Mouse (Mus musculus): ENCODE measurements around the gene Cyp2u1. TPM values are rescaled to one million over a fixed set of nuclear protein-coding genes. Genes with fewer than 3 reads are reported as not detected.

The Cyp2u1 gene
- polyA plus RNA-seq, 1 experiment from 2014 or later: 1.5 TPM

DNA sequence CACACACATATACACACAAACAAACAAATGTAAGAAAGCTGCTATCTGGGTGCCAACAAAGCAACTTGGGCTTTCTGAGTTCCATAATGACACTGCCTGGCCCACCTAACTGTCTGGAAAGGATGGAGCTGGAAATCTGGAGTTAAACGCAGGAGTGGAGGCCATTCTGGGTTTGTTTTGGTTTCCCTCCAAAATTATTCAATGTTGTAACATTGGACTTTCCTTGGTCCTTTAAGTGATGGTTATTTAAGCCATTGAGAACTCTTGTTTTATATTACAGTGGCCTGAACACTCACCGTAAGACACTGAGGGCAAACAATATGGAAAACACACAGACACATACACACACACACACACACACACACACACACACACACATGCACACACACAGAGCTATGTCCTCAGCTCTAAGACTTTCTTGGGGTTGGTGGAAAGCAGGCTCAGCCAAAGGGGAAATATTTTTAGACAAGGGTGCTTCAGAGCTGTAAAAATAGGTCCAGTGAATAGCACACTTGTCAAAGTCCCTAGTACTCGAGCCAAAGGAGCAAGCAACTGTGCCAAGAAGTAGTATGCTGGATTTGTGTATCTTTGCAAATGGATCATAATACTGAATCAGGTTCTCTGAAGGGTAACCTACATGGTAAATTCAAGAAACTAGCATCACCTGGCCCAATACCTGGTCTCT, 36.5 kb downstream of the Cyp2u1 start:
- Histone ChIP-seq H3K27me3 (replicated peaks; ENCODE audit: low read depth, poor library complexity, severe bottlenecking) (no peaks in the 10 kb centered on the region), H3K9me3 (no peaks in the 10 kb centered on the region), H3K4me3 (no peak overlapping the region), H3K4me1 (peaks cover 27% of the 10 kb centered on the region), H3K36me3 (replicated peaks) (peaks cover 42% of the 10 kb centered on the region), H3K27ac (replicated peaks) (no peak overlapping the region)
- DNase-seq (ENCODE audit: low spot score): no peak
- 98% methylated on average over 3 of the region's 3 CpGs for WGBS

DNA sequence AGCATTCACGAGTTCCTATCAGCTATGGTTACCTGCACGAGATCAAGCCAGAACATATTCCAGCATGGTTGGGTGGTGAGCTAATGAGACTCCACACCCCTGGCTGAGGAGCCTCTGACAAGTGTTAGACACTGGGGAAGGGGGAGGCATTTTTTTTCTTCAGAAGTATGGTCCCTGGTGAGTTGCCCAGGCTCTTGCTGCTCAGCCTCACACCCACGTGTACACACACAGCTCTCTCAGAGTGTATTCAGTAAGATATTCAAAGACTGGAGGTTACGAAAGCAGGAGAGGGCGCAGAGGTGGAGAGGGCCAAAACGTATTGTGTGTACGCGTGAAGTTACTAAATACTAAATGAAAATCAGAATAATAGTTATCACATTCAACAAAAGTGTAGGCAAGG, 37.5 kb downstream of the Cyp2u1 start:
- Histone ChIP-seq H3K4me3 (no peak overlapping the region), H3K27ac (replicated peaks) (no peak overlapping the region), H3K9me3 (peaks cover 6% of the 10 kb centered on the region; the same call in 1 of the 2 replicates), H3K4me1 (peaks cover 18% of the 10 kb centered on the region), H3K27me3 (replicated peaks; ENCODE audit: low read depth, poor library complexity, severe bottlenecking) (no peaks in the 10 kb centered on the region), H3K36me3 (replicated peaks) (peaks cover 52% of the 10 kb centered on the region)
- 93% methylated on average over 8 of the region's 8 CpGs for WGBS
- DNase-seq (ENCODE audit: low spot score): no peak

DNA sequence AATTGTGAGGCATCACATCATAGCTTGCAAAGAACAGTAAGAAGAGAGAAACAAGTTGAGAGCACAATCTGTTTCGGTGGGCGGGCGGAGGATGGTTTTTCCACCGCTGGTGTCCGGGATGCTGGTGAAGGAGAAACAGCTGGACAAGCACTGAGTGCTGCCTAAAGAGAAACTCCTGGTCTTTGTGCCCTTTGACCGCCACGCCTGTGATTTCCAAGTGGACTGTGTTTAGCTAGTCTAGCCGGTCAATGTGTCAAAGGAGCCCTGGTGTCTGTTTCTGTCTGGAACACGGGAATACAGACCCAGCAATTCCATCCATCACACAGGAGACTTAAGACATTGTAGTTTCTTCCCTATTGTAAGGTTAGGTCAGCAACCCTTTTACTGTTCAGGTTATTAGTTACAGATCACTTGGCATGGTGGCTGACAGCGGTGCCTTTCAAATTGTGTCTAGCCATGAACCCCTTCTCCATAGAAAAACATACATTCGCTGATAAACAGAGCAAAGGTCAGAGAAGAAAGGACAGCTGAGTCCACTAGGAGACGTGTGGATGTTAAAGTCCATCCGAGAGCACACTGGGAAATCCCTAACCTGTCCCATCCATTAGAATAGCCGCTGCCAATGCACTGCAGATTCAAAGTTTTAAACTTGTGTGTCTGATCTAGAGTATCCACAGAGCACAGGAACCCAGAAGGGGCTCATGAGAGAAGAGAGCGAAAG, 39.1 kb downstream of the Cyp2u1 start:
- Histone ChIP-seq H3K4me1 (peaks cover 7% of the 10 kb centered on the region; the same call in 1 of the 2 replicates), H3K27me3 (replicated peaks; ENCODE audit: low read depth, poor library complexity, severe bottlenecking) (no peaks in the 10 kb centered on the region), H3K36me3 (replicated peaks) (peaks cover 54% of the 10 kb centered on the region), H3K9me3 (peaks cover 6% of the 10 kb centered on the region; the same call in 1 of the 2 replicates), H3K4me3 (no peak overlapping the region), H3K27ac (replicated peaks) (no peak overlapping the region)
- 74% methylated on average over 15 of the region's 15 CpGs for WGBS
- DNase-seq (ENCODE audit: low spot score): no peak

DNA sequence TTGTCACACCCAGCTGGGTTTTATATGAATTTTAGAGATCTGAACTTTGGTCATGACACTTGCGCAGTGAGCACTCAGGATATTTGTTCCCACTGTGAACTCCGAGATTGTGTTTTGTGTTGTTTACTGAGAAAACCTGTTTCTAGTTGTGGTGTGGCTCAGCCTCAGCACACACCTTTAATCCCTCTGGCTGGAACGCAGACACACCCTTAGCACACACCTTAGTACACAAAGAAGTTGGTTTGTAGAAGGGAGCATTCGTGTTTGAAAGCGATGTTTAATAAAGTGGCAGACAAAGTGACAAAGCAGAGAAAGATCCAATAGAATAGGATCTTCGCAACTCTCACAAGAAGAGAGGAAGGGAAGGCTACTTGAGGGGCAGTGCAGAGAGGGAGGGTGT, 42.6 kb downstream of the Cyp2u1 start:
- DNase-seq (ENCODE audit: low spot score): no peak
- Histone ChIP-seq H3K36me3 (replicated peaks) (peaks cover 59% of the 10 kb centered on the region), H3K4me1 (peaks cover 7% of the 10 kb centered on the region; the same call in 1 of the 2 replicates), H3K9me3 (peaks cover 6% of the 10 kb centered on the region; the same call in 1 of the 2 replicates), H3K27ac (replicated peaks) (no peak overlapping the region), H3K27me3 (replicated peaks; ENCODE audit: low read depth, poor library complexity, severe bottlenecking) (no peaks in the 10 kb centered on the region), H3K4me3 (no peak overlapping the region)
- 98% methylated on average over 6 of the region's 6 CpGs for WGBS

DNA sequence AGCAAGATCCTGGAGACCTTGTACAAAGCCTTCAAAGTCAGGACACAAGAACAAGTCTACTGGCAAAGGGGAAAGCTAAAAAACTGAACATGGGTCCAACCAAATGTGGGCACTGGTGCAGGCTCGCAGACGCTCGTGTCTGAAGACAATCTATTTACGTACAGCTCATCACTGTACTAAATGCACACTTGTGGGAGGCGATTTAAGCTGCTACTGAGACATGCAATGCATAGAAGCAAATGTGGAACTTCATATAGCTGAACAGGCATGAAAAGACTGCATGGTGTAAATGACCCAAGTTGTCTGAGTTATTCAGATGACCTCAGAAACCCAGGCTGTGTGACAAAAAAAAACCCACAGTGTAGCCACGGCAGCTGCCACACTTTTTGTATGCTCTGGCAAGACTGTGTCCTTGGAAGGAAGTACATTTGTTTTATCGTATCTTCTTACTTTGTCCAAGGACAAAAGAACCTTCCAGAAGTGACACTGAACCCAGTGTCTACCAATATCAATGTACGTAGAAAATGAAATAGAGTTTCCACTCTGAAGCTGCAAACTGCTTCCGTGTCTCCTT, 43.5 kb downstream of the Cyp2u1 start:
- peaks cover 58% of the 10 kb centered on the region for H3K36me3 ChIP-seq (replicated peaks)
- H3K4me3 ChIP-seq: no peak overlapping the region
- H3K4me1 ChIP-seq: peaks cover 7% of the 10 kb centered on the region; the same call in 1 of the 2 replicates
- H3K9me3 ChIP-seq: peaks cover 6% of the 10 kb centered on the region; the same call in 1 of the 2 replicates
- H3K27me3 ChIP-seq (replicated peaks; ENCODE audit: low read depth, poor library complexity, severe bottlenecking): no peaks in the 10 kb centered on the region
- H3K27ac ChIP-seq (replicated peaks): no peak overlapping the region
- no peak for DNase-seq (ENCODE audit: low spot score)
- WGBS: 96% methylated on average over 9 of the region's 9 CpGs

DNA sequence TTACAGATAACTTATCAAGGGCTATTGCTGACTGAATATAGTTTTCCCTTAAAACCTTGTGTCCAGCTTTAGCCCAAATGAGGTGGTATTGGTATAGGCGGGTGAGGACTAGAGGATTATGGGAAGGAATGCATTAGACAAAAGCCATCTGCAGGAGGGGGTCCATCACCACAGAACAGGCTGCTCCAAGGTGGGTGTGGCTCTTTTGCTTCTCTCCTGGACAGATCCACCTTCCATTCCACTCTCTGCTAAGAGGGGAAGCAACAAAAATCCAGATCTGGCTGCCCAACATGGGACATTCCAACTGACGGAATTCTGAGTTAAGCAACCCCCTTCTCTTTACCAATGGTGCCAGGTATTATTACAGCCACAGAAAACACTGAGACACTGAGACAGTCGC, 44.1 kb downstream of the Cyp2u1 start:
- no peak overlapping the region for H3K4me3 ChIP-seq
- H3K27ac ChIP-seq (replicated peaks): no peak overlapping the region
- H3K9me3 ChIP-seq: peaks cover 6% of the 10 kb centered on the region; the same call in 1 of the 2 replicates
- WGBS: 90% methylated on average over 3 of the region's 3 CpGs
- no peaks in the 10 kb centered on the region for H3K27me3 ChIP-seq (replicated peaks; ENCODE audit: low read depth, poor library complexity, severe bottlenecking)
- H3K36me3 ChIP-seq (replicated peaks): peaks cover 59% of the 10 kb centered on the region
- H3K4me1 ChIP-seq: peaks cover 2% of the 10 kb centered on the region; the same call in 1 of the 2 replicates
- no peak for DNase-seq (ENCODE audit: low spot score)

DNA sequence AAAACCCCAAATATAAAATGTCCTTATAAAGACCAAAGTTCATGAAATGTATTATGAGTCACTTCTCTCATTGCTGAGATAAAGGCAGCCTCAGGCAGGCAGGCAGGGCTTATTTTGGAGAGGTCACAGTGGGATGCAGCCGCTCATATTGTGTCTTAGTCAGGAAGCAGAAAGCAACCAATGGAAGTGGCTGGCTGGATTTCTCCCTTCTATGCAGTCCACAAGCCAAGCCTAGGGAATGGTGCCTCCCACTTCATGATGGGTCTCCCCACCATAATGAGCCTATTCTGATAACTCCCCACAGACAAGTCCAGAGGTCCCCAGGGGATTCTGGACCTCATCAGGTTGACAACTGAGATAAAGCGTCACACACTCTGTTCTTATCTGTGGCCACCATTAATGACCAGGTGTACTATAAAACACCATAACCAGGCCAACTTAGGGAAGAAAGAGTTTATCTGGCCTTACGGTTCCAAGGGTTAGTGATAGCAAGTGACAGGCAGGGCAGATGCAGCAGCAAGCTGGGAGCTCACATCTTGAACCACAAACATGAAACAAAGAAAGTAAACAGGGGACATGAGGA, 47.5 kb downstream of the Cyp2u1 start:
- peaks cover 30% of the 10 kb centered on the region for H3K36me3 ChIP-seq (replicated peaks)
- no peak overlapping the region for H3K4me3 ChIP-seq
- DNase-seq (ENCODE audit: low spot score): no peak
- no peak overlapping the region for H3K27ac ChIP-seq (replicated peaks)
- no peaks in the 10 kb centered on the region for H3K9me3 ChIP-seq
- 93% methylated on average over 3 of the region's 3 CpGs for WGBS
- no peaks in the 10 kb centered on the region for H3K4me1 ChIP-seq
- H3K27me3 ChIP-seq (replicated peaks; ENCODE audit: low read depth, poor library complexity, severe bottlenecking): no peaks in the 10 kb centered on the region

DNA sequence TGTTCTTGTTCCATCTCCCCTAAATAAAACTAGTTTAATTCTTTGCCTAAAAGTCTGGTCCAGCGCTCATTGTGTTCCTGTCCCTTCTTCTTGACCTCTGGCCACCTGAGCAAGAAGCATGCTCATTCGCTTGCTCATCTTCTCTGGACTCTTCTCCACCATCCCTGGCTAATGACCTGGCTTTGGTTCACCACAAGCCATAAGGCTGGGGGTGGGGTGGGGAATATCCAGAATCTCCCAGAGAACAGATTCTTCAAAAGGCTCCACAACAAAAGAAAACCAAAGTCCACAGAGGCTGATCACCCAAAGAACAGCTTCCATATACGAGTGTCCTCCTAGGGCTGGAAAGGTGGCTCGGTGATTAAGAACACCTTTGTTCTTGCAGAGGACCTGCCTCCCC, 48.0 kb downstream of the Cyp2u1 start:
- Histone ChIP-seq H3K4me3 (no peak overlapping the region), H3K27ac (replicated peaks) (no peak overlapping the region), H3K4me1 (no peaks in the 10 kb centered on the region), H3K27me3 (replicated peaks; ENCODE audit: low read depth, poor library complexity, severe bottlenecking) (no peaks in the 10 kb centered on the region), H3K36me3 (replicated peaks) (peaks cover 28% of the 10 kb centered on the region), H3K9me3 (no peaks in the 10 kb centered on the region)
- WGBS: 95% methylated on average over 4 of the region's 4 CpGs
- no peak for DNase-seq (ENCODE audit: low spot score)

DNA sequence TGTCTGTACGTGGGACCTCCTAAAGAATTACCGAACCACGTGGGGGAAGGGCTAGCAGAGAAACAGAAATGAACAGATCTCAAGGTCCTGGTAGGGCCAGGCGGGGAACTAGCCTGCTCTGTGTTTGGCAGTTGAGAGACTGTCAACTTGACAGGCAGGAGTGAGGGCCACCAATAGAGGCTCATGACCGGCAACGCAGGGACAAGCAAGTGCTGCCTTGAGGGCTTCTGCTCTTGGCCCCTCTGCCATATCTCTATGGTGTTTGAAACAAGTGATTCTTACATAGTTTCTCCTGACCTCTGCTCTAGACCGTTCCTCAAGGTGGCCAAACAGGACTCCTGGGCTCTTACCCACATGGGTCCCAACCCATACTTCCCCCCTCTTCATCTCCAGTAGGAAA, 51.4 kb downstream of the Cyp2u1 start:
- no peaks in the 10 kb centered on the region for H3K9me3 ChIP-seq
- 87% methylated on average over 7 of the region's 7 CpGs for WGBS
- no peak for DNase-seq (ENCODE audit: low spot score)
- peaks cover 53% of the 10 kb centered on the region for H3K36me3 ChIP-seq (replicated peaks)
- no peaks in the 10 kb centered on the region for H3K4me1 ChIP-seq
- no peaks in the 10 kb centered on the region for H3K27me3 ChIP-seq (replicated peaks; ENCODE audit: low read depth, poor library complexity, severe bottlenecking)
- no peak overlapping the region for H3K27ac ChIP-seq (replicated peaks)
- no peak overlapping the region for H3K4me3 ChIP-seq

DNA sequence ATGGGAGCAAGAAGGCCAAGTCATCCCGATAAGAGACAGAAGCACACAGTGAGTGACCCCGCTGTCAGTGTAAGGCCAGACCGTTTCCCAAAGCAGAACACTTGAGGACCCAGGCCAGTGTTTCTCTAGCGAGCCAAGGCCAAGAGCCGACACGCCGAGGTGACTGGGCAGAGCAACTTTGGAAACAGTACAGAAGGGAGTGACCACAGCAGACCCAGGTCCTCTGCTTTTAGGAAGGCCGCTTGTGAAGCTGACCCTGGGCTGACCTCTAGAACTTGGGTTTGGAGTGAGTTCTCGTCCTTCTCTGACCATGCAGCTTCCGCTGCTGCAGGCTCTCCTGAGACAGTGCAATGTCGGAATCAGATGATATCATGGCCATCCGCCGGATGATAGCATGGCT, 52.0 kb downstream of the Cyp2u1 start:
- Histone ChIP-seq H3K4me3 (no peak overlapping the region), H3K9me3 (no peaks in the 10 kb centered on the region), H3K4me1 (no peaks in the 10 kb centered on the region), H3K27ac (replicated peaks) (no peak overlapping the region), H3K36me3 (replicated peaks) (peaks cover 52% of the 10 kb centered on the region), H3K27me3 (replicated peaks; ENCODE audit: low read depth, poor library complexity, severe bottlenecking) (no peaks in the 10 kb centered on the region)
- DNase-seq (ENCODE audit: low spot score): no peak
- WGBS: 89% methylated on average over 13 of the region's 13 CpGs

DNA sequence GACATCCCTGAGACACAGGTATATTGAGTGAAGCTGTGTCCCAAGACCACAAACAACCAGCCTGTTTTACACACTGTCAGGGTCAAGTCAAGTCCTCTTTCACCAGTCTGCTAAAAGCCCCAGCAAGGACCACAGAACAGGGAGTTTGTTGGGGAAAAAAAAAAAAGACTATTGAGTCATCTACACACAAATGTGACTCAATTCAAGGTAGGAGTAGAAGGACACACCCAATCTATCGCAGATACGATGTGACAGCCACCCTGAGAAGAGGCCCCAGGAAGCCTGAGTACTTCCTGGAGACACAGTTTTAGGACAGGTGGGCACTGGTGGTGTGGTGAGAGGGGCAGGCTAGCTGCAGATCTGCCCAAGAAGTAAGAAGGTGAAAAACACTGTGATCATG, 52.7 kb downstream of the Cyp2u1 start:
- Histone ChIP-seq H3K4me1 (peaks cover 2% of the 10 kb centered on the region; the same call in 1 of the 2 replicates), H3K9me3 (no peaks in the 10 kb centered on the region), H3K27me3 (replicated peaks; ENCODE audit: low read depth, poor library complexity, severe bottlenecking) (no peaks in the 10 kb centered on the region), H3K36me3 (replicated peaks) (peaks cover 46% of the 10 kb centered on the region), H3K4me3 (no peak overlapping the region), H3K27ac (replicated peaks) (no peak overlapping the region)
- WGBS: 96% methylated on average over 2 of the region's 2 CpGs
- no peak for DNase-seq (ENCODE audit: low spot score)

DNA sequence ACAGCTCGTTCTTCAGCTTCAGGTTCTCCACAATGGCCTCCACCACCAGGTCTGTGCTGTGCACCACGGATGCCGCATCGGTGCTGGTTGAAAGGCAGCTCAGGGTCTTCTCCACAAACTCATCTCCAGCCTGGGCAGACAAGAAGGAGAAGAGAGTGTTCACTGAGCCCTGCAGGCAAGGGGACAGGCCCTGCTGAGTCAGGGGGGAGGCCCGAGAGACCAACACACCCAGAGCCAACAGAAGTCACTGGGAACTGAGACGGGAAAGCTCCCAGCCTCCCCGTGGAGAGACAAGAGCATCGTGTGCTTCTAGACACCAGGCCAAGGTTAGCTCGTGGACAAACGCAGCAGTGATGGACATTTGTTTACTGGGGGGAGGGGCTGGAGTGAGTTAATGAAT, 54.6 kb downstream of the Cyp2u1 start:
- H3K9me3 ChIP-seq: no peaks in the 10 kb centered on the region
- H3K27me3 ChIP-seq (replicated peaks; ENCODE audit: low read depth, poor library complexity, severe bottlenecking): no peaks in the 10 kb centered on the region
- no peak overlapping the region for H3K4me3 ChIP-seq
- peaks cover 14% of the 10 kb centered on the region for H3K4me1 ChIP-seq
- no peak for DNase-seq (ENCODE audit: low spot score)
- no peak overlapping the region for H3K27ac ChIP-seq (replicated peaks)
- 90% methylated on average over 10 of the region's 10 CpGs for WGBS
- H3K36me3 ChIP-seq (replicated peaks): peaks cover 38% of the 10 kb centered on the region
